Mouse (Mus musculus) midbrain, embryonic 16.5 days (tissue): ENCODE measurements at regions not wholly inside any gene's neighbourhood (a gene's known extent, or its start where the extent isn't known, plus 50 kb on each side); places are given as distances from the start of the nearest gene placed in this dataset.

Experiments used
- ATAC-seq: fragments of 200-750 bp; cut with Nextera tagmentation; 2 replicates; pipeline ENCODE4 v1.8.0; 2017; ENCODE audit warnings: moderate TSS enrichment
- H3K27ac ChIP-seq: fragments of 300-500 bp; sonication (generic); 2 replicates; pipeline ENCODE4 v1.5.1; 2014; ENCODE audit warnings: mild to moderate bottlenecking, low read length, mixed read lengths
- H3K27me3 ChIP-seq: fragments of 300-500 bp; sonication (generic); 2 replicates; pipeline ENCODE4 v1.6.1; 2014; ENCODE audit warnings: low read depth, low read length, mixed read lengths; ENCODE audit not compliant: control insufficient read depth, insufficient read depth
- H3K36me3 ChIP-seq: fragments of 300-500 bp; sonication (generic); 2 replicates; pipeline ENCODE4 v1.6.1; 2014; ENCODE audit warnings: mild to moderate bottlenecking, low read length, moderate library complexity, mixed read lengths; ENCODE audit not compliant: control insufficient read depth, insufficient read depth
- H3K4me1 ChIP-seq: fragments of 300-500 bp; sonication (generic); 2 replicates; pipeline ENCODE4 v1.6.1; 2014; ENCODE audit warnings: mild to moderate bottlenecking, low read length, mixed read lengths; ENCODE audit not compliant: control insufficient read depth, insufficient read depth
- H3K4me2 ChIP-seq: fragments of 300-500 bp; sonication (generic); 2 replicates; pipeline ENCODE4 v1.6.1; 2014; ENCODE audit warnings: mild to moderate bottlenecking, low read length, mixed read lengths
- H3K4me3 ChIP-seq: fragments of 300-500 bp; sonication (generic); 2 replicates; pipeline ENCODE4 v1.5.1; 2014; ENCODE audit warnings: low read depth, mild to moderate bottlenecking, low read length, moderate library complexity, mixed read lengths
- H3K9ac ChIP-seq: fragments of 300-500 bp; sonication (generic); 2 replicates; pipeline ENCODE4 v1.6.1; 2014; ENCODE audit warnings: low read depth, low read length, mixed read lengths
- H3K9me3 ChIP-seq: fragments of 300-500 bp; sonication (generic); replicated peaks from 2 replicates; pipeline ENCODE4 v1.6.1; 2014; ENCODE audit warnings: mild to moderate bottlenecking, low read length, mixed read lengths; ENCODE audit not compliant: control insufficient read depth, poor library complexity, severe bottlenecking
- WGBS: fragments of 180-500 bp; shearing (Covaris S2); extraction: QIAGEN DNeasy Blood & Tissue Kit; methylation state at CpG from one replicate; pipeline ENCODE4 v1.1.7; 2014; 5-methylcytosine and 5-hydroxymethylcytosine counted together

GRCm38 (mm10) chr3:123806050-123806449 is 115.4 kb upstream of the Ndst3 start:
- H3K4me2 ChIP-seq, result no peak overlapping the region
- H3K4me1 ChIP-seq, result peaks cover 4% of the 10 kb centered on the region; the same call in 1 of the 2 replicates
- no peak overlapping the region for H3K4me3 ChIP-seq
- WGBS, result 100% methylated on average over 1 of the region's 1 CpGs
- ATAC-seq, result no peak
- no peak overlapping the region for H3K27ac ChIP-seq
- H3K9me3 ChIP-seq, result no peaks in the 10 kb centered on the region
- H3K36me3 ChIP-seq, result no peaks in the 10 kb centered on the region
- no peak overlapping the region for H3K9ac ChIP-seq
- no peaks in the 10 kb centered on the region for H3K27me3 ChIP-seq

DNA sequence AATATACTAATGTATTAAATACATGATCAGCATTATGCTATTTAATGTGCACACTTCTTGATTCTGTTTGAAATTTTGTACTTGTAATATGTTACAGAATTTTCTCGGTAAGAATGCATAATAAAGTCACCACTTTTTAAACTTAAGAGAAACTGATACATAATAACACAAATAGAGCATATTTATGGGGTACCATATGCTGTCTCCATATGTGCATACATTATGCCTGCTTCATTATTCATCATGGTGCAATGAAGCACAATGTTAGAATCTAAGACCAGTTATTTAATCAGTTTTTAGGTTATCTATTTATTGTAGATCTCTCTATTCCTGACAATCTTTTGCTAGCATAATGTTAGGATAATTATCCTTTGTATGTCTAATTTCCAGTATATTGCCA is 115.9 kb upstream of the Ndst3 start:
- H3K9me3 ChIP-seq, result no peaks in the 10 kb centered on the region
- no peak overlapping the region for H3K4me3 ChIP-seq
- H3K27ac ChIP-seq, result no peak overlapping the region
- 90% methylated on average over 1 of the region's 1 CpGs for whole genome bisulfite sequencing
- H3K4me1 ChIP-seq, result peaks cover 4% of the 10 kb centered on the region; the same call in 1 of the 2 replicates
- no peak overlapping the region for H3K4me2 ChIP-seq
- no peaks in the 10 kb centered on the region for H3K36me3 ChIP-seq
- no peaks in the 10 kb centered on the region for H3K27me3 ChIP-seq
- ATAC-seq, result no peak
- H3K9ac ChIP-seq, result no peak overlapping the region

GRCm38 (mm10) chr3:123810018-123810942 is 119.6 kb upstream of the Ndst3 start:
- Histone ChIP-seq H3K4me1 (peaks cover 4% of the 10 kb centered on the region; the same call in 1 of the 2 replicates), H3K36me3 (no peaks in the 10 kb centered on the region), H3K9ac (no peak overlapping the region), H3K4me3 (no peak overlapping the region), H3K4me2 (no peak overlapping the region), H3K27me3 (no peaks in the 10 kb centered on the region), H3K9me3 (no peaks in the 10 kb centered on the region), H3K27ac (no peak overlapping the region)
- WGBS, result 32% methylated on average over 10 of the region's 10 CpGs
- peak; percentile 77 for ATAC-seq

GRCm38 (mm10) chr3:123810943-123811499 is 120.4 kb upstream of the Ndst3 start:
- H3K4me3 ChIP-seq, result no peak overlapping the region
- WGBS, result 18% methylated on average over 5 of the region's 5 CpGs
- H3K4me1 ChIP-seq, result peaks cover 4% of the 10 kb centered on the region; the same call in 1 of the 2 replicates
- no peaks in the 10 kb centered on the region for H3K36me3 ChIP-seq
- H3K4me2 ChIP-seq, result no peak overlapping the region
- no peaks in the 10 kb centered on the region for H3K27me3 ChIP-seq
- no peak overlapping the region for H3K27ac ChIP-seq
- H3K9me3 ChIP-seq, result no peaks in the 10 kb centered on the region
- peak; percentile 89 for ATAC-seq
- no peak overlapping the region for H3K9ac ChIP-seq

DNA sequence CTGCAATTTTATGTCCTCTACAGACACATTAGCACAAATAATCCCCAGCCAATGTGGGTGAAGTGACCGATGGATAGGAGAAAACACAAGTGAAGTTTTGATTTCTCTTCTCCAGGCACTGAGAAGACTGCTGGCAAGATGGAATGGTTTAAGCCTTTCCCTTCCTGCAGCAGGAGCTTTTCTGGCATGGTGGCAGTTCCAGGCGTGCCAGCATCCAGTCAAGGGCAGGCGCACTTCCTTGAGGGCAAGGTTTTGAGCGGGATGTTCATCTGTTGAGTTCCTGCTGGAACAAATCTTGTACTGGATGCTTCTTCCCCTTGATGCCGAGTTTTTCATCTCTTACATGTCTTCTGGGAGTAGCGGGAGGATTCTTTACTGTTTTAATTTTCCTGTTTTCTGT is 138.1 kb upstream of the Ndst3 start:
- Histone ChIP-seq H3K9ac (no peak overlapping the region), H3K4me3 (no peak overlapping the region), H3K27me3 (no peaks in the 10 kb centered on the region), H3K36me3 (no peaks in the 10 kb centered on the region), H3K9me3 (no peaks in the 10 kb centered on the region), H3K4me1 (no peaks in the 10 kb centered on the region), H3K4me2 (no peak overlapping the region), H3K27ac (no peak overlapping the region)
- ATAC-seq, result no peak
- WGBS, result 85% methylated on average over 6 of the region's 6 CpGs

- Histone ChIP-seq H3K36me3 (no peaks in the 10 kb centered on the region), H3K9ac (no peak overlapping the region), H3K9me3 (no peaks in the 10 kb centered on the region), H3K27me3 (no peaks in the 10 kb centered on the region), H3K4me1 (no peaks in the 10 kb centered on the region), H3K27ac (no peak overlapping the region), H3K4me3 (no peak overlapping the region), H3K4me2 (no peak overlapping the region)
- ATAC-seq, result no peak
- WGBS, result 92% methylated on average over 10 of the region's 10 CpGs
These were observed 147.9 kb upstream of the Ndst3 start for GRCm38 (mm10) chr3:123838385-123839170.

GRCm38 (mm10) chr3:123846554-123846953 is 155.9 kb upstream of the Ndst3 start:
- no peaks in the 10 kb centered on the region for H3K4me1 ChIP-seq
- no peaks in the 10 kb centered on the region for H3K36me3 ChIP-seq
- no peaks in the 10 kb centered on the region for H3K9me3 ChIP-seq
- H3K27me3 ChIP-seq, result no peaks in the 10 kb centered on the region
- no peak overlapping the region for H3K4me3 ChIP-seq
- no peak overlapping the region for H3K27ac ChIP-seq
- ATAC-seq, result no peak
- no peak overlapping the region for H3K4me2 ChIP-seq
- no peak overlapping the region for H3K9ac ChIP-seq
- WGBS, result 89% methylated on average over 1 of the region's 1 CpGs

DNA sequence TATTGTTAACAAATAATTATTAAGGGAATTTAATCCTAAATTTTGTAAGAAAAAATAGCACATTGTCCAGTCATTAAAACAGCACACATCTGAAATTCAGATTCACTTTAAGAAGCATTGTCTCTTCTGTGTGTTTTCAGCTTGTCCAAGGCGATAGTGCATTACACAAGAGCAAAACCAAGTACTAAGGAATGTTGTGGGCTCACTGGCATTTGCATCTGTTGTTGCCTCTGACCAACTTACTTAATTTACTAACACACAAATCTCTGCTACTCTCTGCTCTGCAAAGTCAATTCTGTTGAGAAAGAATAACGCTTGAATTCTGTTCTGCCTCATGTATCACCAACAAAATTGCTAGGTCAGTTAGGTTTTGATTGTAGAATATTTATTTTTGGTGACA is 158.0 kb upstream of the Ndst3 start:
- H3K9ac ChIP-seq, result no peak overlapping the region
- no peaks in the 10 kb centered on the region for H3K9me3 ChIP-seq
- 94% methylated on average over 2 of the region's 2 CpGs for WGBS
- ATAC-seq, result no peak
- H3K27ac ChIP-seq, result no peak overlapping the region
- H3K4me1 ChIP-seq, result no peaks in the 10 kb centered on the region
- no peaks in the 10 kb centered on the region for H3K27me3 ChIP-seq
- H3K4me3 ChIP-seq, result no peak overlapping the region
- H3K4me2 ChIP-seq, result no peak overlapping the region
- no peaks in the 10 kb centered on the region for H3K36me3 ChIP-seq

DNA sequence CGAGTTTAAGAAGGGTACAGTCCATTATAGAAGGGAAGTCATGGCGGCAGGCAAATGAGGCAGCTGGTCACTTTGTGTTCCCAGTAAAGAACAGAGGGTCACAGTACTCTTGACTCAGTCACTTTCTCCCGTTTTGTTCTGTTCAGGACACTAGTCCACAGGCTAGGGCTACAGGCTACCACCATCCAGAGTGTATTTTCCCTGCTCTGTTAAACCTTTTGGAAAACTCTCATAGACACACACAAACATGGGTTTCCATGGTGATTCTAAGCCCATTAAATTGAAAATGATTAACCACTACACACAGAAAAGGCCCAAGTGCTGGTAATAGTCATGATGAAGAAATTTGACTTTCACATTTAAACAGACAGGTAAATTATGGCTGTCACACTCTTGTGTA is 162.2 kb upstream of the Ndst3 start:
- no peak overlapping the region for H3K9ac ChIP-seq
- H3K4me1 ChIP-seq, result no peaks in the 10 kb centered on the region
- no peak overlapping the region for H3K4me2 ChIP-seq
- H3K9me3 ChIP-seq, result no peaks in the 10 kb centered on the region
- WGBS, result 77% methylated on average over 3 of the region's 3 CpGs
- no peaks in the 10 kb centered on the region for H3K36me3 ChIP-seq
- H3K4me3 ChIP-seq, result no peak overlapping the region
- H3K27me3 ChIP-seq, result no peaks in the 10 kb centered on the region
- no peak overlapping the region for H3K27ac ChIP-seq
- ATAC-seq, result no peak
